In the genomic region with DNA sequence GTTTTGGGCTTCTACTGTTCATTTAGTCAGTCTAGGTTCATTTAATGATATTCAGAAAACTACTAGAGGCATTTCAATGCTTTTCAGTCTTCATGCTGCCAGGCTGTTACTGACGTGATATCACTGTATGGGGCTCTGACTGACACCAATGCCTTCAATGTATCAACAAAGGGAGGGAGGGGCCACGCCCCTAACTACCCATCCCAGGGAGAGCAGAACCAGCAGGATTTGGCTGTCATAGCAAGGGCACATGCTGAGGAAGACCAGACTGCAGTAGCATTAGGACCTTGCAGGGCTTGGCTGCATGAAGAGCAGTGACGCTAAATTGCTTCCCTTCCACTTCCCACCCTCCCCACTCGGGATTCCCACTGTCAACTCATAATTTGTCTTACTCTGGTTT, we compare ENCODE assay signal across 18 mouse cellular contexts. TPM values are rescaled to one million over a fixed set of nuclear protein-coding genes. Genes with fewer than 3 reads are reported as not detected.
"Had no signal": no experiment of that assay in that cellular context is flagged by ENCODE, and none has a peak within 500 bp of the region (broad histone marks: within the 10 kb centered on the region; RNA-seq: fewer than 3 reads in every experiment).

No protein-coding gene starts in this region.

- H3K4me2 ChIP-seq: lung, embryonic 14.5 days; midbrain, embryonic 12.5 days; neural tube, embryonic 12.5 days had no signal

- H3K4me1 ChIP-seq: midbrain, embryonic 10.5 days; midbrain, embryonic 12.5 days; neural tube, embryonic 12.5 days had no signal

- DNase-seq: lung, adult 18-20 months; lung, embryonic 14.5 days; lung, postnatal 10 days; lung, postnatal 4 days; midbrain, embryonic 14.5 days; right cerebral cortex, postnatal 14 days; spleen, adult 18-20 months; thymus, adult 18-20 months; thymus, postnatal 14 days; thymus, postnatal 36 days had no signal

- H3K27me3 ChIP-seq: midbrain, embryonic 12.5 days; neural tube, embryonic 12.5 days had no signal

- H3K9ac ChIP-seq: lung, embryonic 14.5 days; midbrain, embryonic 12.5 days; neural tube, embryonic 12.5 days had no signal

- ATAC-seq: midbrain, embryonic 16.5 days had no signal

- H3K9me3 ChIP-seq: midbrain, embryonic 10.5 days; midbrain, embryonic 12.5 days; neural tube, embryonic 12.5 days had no signal

- H3K27ac ChIP-seq: midbrain, embryonic 10.5 days; midbrain, embryonic 12.5 days; neural tube, embryonic 12.5 days had no signal

- H3K4me3 ChIP-seq: midbrain, embryonic 10.5 days; midbrain, embryonic 12.5 days; neural tube, embryonic 12.5 days had no signal

RNA-seq across cellular contexts. Expression of a gene that starts 29.2 kb away (rescaled TPM):
- polyA plus RNA-seq: lung, embryonic 14.5 days; midbrain, embryonic 10.5 days; midbrain, embryonic 12.5 days; midbrain, embryonic 14.5 days; midbrain, embryonic 16.5 days; neural tube, embryonic 12.5 days; neural tube, embryonic 14.5 days; stomach, embryonic 14.5 days; stomach, embryonic 16.5 days had no signal

RNA-seq across cellular contexts. Expression of a gene that starts 59.5 kb away (rescaled TPM):
- polyA plus RNA-seq: midbrain, embryonic 10.5 days; midbrain, embryonic 12.5 days; midbrain, embryonic 14.5 days; midbrain, embryonic 16.5 days; small intestine, adult 2 months had no signal
